Mouse (Mus musculus): ENCODE data around the gene Pard3b.

- TF ChIP-seq POLR2A (IDR thresholded peaks at IDR 0.05; ENCODE audit: insufficient read depth, low read depth, low read length) (no peak), CTCF (IDR thresholded peaks at IDR 0.05; ENCODE audit: insufficient read depth, low read depth, low read length) (no peak)
Measured at GRCm38 (mm10) chr1:62683498-62683897, 1044.9 kb downstream of the Pard3b start.
